Mouse (Mus musculus): ENCODE results near the gene 1810010D01Rik. TPM values are rescaled to one million over a fixed set of nuclear protein-coding genes. Genes with fewer than 3 reads are reported as not detected.

The 1810010D01Rik gene
- polyA plus RNA-seq, 2 experiments = 0.61 to 2.8 TPM

- DNase-seq (ENCODE audit: low spot score) (no peak), ATAC-seq (ENCODE audit: low FRiP score, low read depth) (no peak)
- TF ChIP-seq POLR2A (IDR thresholded peaks at IDR 0.05; ENCODE audit: borderline replicate concordance, extremely low read depth, insufficient read depth, insufficient read length) = no peak
- 46% methylated on average over 5 of the region's 5 CpGs for WGBS
- Histone ChIP-seq H3K9me3 (ENCODE audit: control insufficient read depth, low read length) (no peaks in the 10 kb centered on the region), H3K4me3 (replicated peaks; ENCODE audit: low read length) (no peak overlapping the region), H3K27me3 (ENCODE audit: control insufficient read depth, insufficient read depth, low read length) (no peaks in the 10 kb centered on the region), H3K4me1 (ENCODE audit: control insufficient read depth, insufficient read depth, low read length) (peaks cover 43% of the 10 kb centered on the region), H3K36me3 (ENCODE audit: control insufficient read depth, insufficient read depth, low read length) (no peaks in the 10 kb centered on the region), H3K9ac (ENCODE audit: low read depth, low read length, severe bottlenecking) (no peak overlapping the region), H3K27ac (replicated peaks; ENCODE audit: low read depth, low read length) (peak overlapping the region; percentile 58), H3K4me2 (replicated peaks; ENCODE audit: low read depth, low read length, severe bottlenecking) (no peak overlapping the region)
Observed at GRCm38 (mm10) chr7:145195186-145195927, 12.6 kb downstream of the 1810010D01Rik start.

- Histone ChIP-seq H3K27me3 (ENCODE audit: control insufficient read depth, insufficient read depth, low read length) (no peaks in the 10 kb centered on the region), H3K4me1 (ENCODE audit: control insufficient read depth, insufficient read depth, low read length) (peaks cover 43% of the 10 kb centered on the region), H3K36me3 (ENCODE audit: control insufficient read depth, insufficient read depth, low read length) (no peaks in the 10 kb centered on the region), H3K9me3 (ENCODE audit: control insufficient read depth, low read length) (no peaks in the 10 kb centered on the region), H3K4me2 (replicated peaks; ENCODE audit: low read depth, low read length, severe bottlenecking) (no peak overlapping the region), H3K4me3 (replicated peaks; ENCODE audit: low read length) (no peak overlapping the region), H3K27ac (replicated peaks; ENCODE audit: low read depth, low read length) (peak overlapping the region; percentile 58), H3K9ac (ENCODE audit: low read depth, low read length, severe bottlenecking) (no peak overlapping the region)
- ATAC-seq (ENCODE audit: low FRiP score, low read depth) (peak; percentile 74), DNase-seq (ENCODE audit: low spot score) (peak; percentile 93)
- no peak for TF ChIP-seq POLR2A (IDR thresholded peaks at IDR 0.05; ENCODE audit: borderline replicate concordance, extremely low read depth, insufficient read depth, insufficient read length)
- 45% methylated on average over 3 of the region's 3 CpGs for WGBS
Observed at GRCm38 (mm10) chr7:145194455-145195161, 13.3 kb downstream of the 1810010D01Rik start.

- no peak for DNase-seq (ENCODE audit: low spot score)
- Histone ChIP-seq H3K4me3 (replicated peaks; ENCODE audit: low read length) (no peak overlapping the region), H3K27ac (replicated peaks; ENCODE audit: low read depth, low read length) (no peak overlapping the region), H3K9me3 (ENCODE audit: control insufficient read depth, low read length) (no peaks in the 10 kb centered on the region), H3K4me2 (replicated peaks; ENCODE audit: low read depth, low read length, severe bottlenecking) (no peak overlapping the region), H3K4me1 (ENCODE audit: control insufficient read depth, insufficient read depth, low read length) (peaks cover 37% of the 10 kb centered on the region), H3K36me3 (ENCODE audit: control insufficient read depth, insufficient read depth, low read length) (no peaks in the 10 kb centered on the region), H3K9ac (ENCODE audit: low read depth, low read length, severe bottlenecking) (no peak overlapping the region), H3K27me3 (ENCODE audit: control insufficient read depth, insufficient read depth, low read length) (no peaks in the 10 kb centered on the region)
- no peak for TF ChIP-seq POLR2A (IDR thresholded peaks at IDR 0.05; ENCODE audit: borderline replicate concordance, extremely low read depth, insufficient read depth, insufficient read length)
- 64% methylated on average over 6 of the region's 6 CpGs for WGBS
- ATAC-seq (ENCODE audit: low FRiP score, low read depth) = no peak
Observed at GRCm38 (mm10) chr7:145192836-145193235, 15.1 kb downstream of the 1810010D01Rik start.

GRCm38 (mm10) chr7:145190520-145190919 lies 17.4 kb downstream of the 1810010D01Rik start:
- no peak overlapping the region for H3K4me3 ChIP-seq (replicated peaks; ENCODE audit: low read length)
- H3K27ac ChIP-seq (replicated peaks; ENCODE audit: low read depth, low read length) = no peak overlapping the region
- DNase-seq (ENCODE audit: low spot score) (no peak), ATAC-seq (ENCODE audit: low FRiP score, low read depth) (no peak)
- no peak overlapping the region for H3K9ac ChIP-seq (ENCODE audit: low read depth, low read length, severe bottlenecking)
- H3K27me3 ChIP-seq (ENCODE audit: control insufficient read depth, insufficient read depth, low read length) = no peaks in the 10 kb centered on the region
- peaks cover 24% of the 10 kb centered on the region for H3K4me1 ChIP-seq (ENCODE audit: control insufficient read depth, insufficient read depth, low read length)
- H3K36me3 ChIP-seq (ENCODE audit: control insufficient read depth, insufficient read depth, low read length) = no peaks in the 10 kb centered on the region
- H3K4me2 ChIP-seq (replicated peaks; ENCODE audit: low read depth, low read length, severe bottlenecking) = no peak overlapping the region
- no peaks in the 10 kb centered on the region for H3K9me3 ChIP-seq (ENCODE audit: control insufficient read depth, low read length)
- no peak for TF ChIP-seq POLR2A (IDR thresholded peaks at IDR 0.05; ENCODE audit: borderline replicate concordance, extremely low read depth, insufficient read depth, insufficient read length)

GRCm38 (mm10) chr7:145189342-145189741 lies 18.6 kb downstream of the 1810010D01Rik start:
- no peak overlapping the region for H3K27ac ChIP-seq (replicated peaks; ENCODE audit: low read depth, low read length)
- ATAC-seq (ENCODE audit: low FRiP score, low read depth) (no peak), DNase-seq (ENCODE audit: low spot score) (no peak)
- no peak for TF ChIP-seq POLR2A (IDR thresholded peaks at IDR 0.05; ENCODE audit: borderline replicate concordance, extremely low read depth, insufficient read depth, insufficient read length)
- no peaks in the 10 kb centered on the region for H3K9me3 ChIP-seq (ENCODE audit: control insufficient read depth, low read length)
- H3K27me3 ChIP-seq (ENCODE audit: control insufficient read depth, insufficient read depth, low read length) = no peaks in the 10 kb centered on the region
- H3K4me1 ChIP-seq (ENCODE audit: control insufficient read depth, insufficient read depth, low read length) = peaks cover 12% of the 10 kb centered on the region
- no peak overlapping the region for H3K4me2 ChIP-seq (replicated peaks; ENCODE audit: low read depth, low read length, severe bottlenecking)
- H3K4me3 ChIP-seq (replicated peaks; ENCODE audit: low read length) = no peak overlapping the region
- no peak overlapping the region for H3K9ac ChIP-seq (ENCODE audit: low read depth, low read length, severe bottlenecking)
- H3K36me3 ChIP-seq (ENCODE audit: control insufficient read depth, insufficient read depth, low read length) = no peaks in the 10 kb centered on the region
- 28% methylated on average over 8 of the region's 8 CpGs for whole genome bisulfite sequencing

Measured in limb, embryonic 14.5 days (tissue).